Mouse (Mus musculus) lung, postnatal 0 days (tissue): ENCODE results near the gene Lef1.

Experiments used
- CTCF ChIP-seq: IDR thresholded peaks from 2 replicates; pipeline ENCODE4 v1.5.1; 2016; ENCODE audit warnings: antibody characterized with exemption, mild to moderate bottlenecking
- EP300 ChIP-seq: IDR thresholded peaks from 2 replicates; pipeline ENCODE4 v1.6.1; 2016; ENCODE audit warnings: antibody characterized with exemption, mild to moderate bottlenecking, control low read depth

DNA sequence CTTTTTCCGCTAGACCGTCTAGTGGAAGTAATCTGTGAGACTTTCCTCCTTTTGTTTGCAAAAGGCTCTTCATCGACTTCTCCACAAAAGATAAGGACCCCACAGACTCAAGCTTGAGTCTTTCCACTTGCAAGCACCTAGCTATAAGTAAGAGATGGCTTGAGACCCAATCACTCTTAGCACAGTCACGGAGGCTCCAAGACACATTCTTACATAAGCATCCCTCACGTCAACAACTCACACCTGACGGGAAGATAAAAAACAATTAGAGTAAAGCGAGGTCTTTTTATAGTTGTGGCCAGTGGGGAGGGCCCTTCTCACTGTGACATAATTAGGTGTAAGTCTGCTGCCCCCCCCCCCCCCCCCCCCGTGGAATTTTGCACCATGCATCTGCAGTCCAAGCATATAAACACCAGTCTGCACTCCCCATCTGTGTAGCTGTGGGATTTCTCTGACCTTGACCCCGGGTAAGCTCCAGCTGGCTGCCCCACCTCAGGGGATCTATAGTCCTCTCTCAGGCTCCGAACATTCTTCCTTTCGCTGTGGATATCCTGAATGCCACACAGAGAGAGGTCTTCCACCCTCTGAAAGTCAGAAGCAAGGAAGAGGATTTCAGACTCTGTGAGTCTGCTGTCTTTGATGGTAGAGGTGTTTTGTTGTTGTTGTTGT, 61.2 kb downstream of the Lef1 start:
- TF ChIP-seq CTCF (no peak), EP300 (no peak)
